Mouse (Mus musculus): ENCODE data around the gene Nmnat1. TPM values are rescaled to one million over a fixed set of nuclear protein-coding genes. Genes with fewer than 3 reads are reported as not detected.
"Not testable (repeated sequence)": the region's sequence is repeated elsewhere in the genome, so short reads cannot be mapped to it uniquely, and the experiment has no call there.

Gene Nmnat1
- polyA plus RNA-seq, 1 experiment from 2014 or later: 5.9 TPM

DNA sequence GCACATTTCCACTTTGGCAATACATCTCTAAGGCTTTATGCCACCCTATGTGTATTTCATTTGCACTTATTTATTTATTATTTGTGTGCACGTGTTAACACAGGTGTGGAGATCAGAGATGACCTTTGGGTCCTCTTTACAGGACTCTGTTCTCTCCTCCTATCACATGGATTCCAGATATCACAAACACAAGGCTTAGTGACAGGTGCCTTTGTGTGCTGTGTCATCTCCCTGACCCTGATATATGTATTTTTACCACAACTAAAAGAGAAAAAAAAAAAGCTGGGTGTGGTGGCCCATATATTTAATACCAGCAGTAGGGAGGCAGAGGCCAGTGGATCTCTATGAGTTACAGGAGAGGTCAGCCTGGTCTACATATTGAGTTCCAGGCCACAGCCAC, 40.5 kb downstream of the Nmnat1 start:
- Histone ChIP-seq H3K9me3 (replicated peaks; ENCODE audit: control insufficient read depth, low read length, poor library complexity, severe bottlenecking) (no peaks in the 10 kb centered on the region), H3K36me3 (ENCODE audit: control insufficient read depth, insufficient read depth, low read length) (no peaks in the 10 kb centered on the region), H3K9ac (ENCODE audit: low read depth, low read length) (peak overlapping the region; percentile 63; the same call in 1 of the 2 replicates), H3K4me2 (ENCODE audit: low read length) (peak overlapping the region; percentile 53; the same call in 1 of the 2 replicates), H3K27ac (ENCODE audit: low read length) (peak overlapping the region; percentile 88), H3K27me3 (ENCODE audit: control insufficient read depth, insufficient read depth, low read depth, low read length) (no peaks in the 10 kb centered on the region), H3K4me3 (ENCODE audit: low read depth, low read length) (no peak overlapping the region), H3K4me1 (ENCODE audit: control insufficient read depth, insufficient read depth, low read length) (peaks cover 13% of the 10 kb centered on the region)
- ATAC-seq: no peak
- WGBS: 63% methylated on average over 1 of the region's 1 CpGs

DNA sequence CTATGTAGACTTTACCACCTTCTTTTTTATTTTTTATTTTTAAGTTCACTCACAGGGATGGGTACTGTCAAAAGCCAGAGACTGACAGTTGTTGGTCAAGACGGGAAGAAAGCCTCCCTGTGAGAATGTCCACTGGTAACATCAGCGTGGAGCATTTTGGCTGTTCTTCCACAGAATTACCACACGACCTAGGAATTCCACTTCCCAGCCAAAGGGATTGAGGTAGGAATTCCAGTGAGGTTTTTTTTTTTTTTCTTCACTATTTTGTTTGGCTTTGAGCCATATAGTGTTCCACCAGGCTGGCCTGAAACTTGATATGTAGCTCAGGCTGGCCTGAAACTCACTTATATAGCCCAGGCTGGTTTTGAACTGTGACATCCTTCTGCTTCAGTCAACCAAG, 42.6 kb downstream of the Nmnat1 start:
- no peaks in the 10 kb centered on the region for H3K9me3 ChIP-seq (replicated peaks; ENCODE audit: control insufficient read depth, low read length, poor library complexity, severe bottlenecking)
- no peaks in the 10 kb centered on the region for H3K36me3 ChIP-seq (ENCODE audit: control insufficient read depth, insufficient read depth, low read length)
- no peak overlapping the region for H3K4me2 ChIP-seq (ENCODE audit: low read length)
- no peak overlapping the region for H3K9ac ChIP-seq (ENCODE audit: low read depth, low read length)
- 61% methylated on average over 3 of the region's 3 CpGs for WGBS
- no peak overlapping the region for H3K27ac ChIP-seq (ENCODE audit: low read length)
- no peak overlapping the region for H3K4me3 ChIP-seq (ENCODE audit: low read depth, low read length)
- ATAC-seq: no peak
- H3K27me3 ChIP-seq (ENCODE audit: control insufficient read depth, insufficient read depth, low read depth, low read length): no peaks in the 10 kb centered on the region
- peaks cover 13% of the 10 kb centered on the region for H3K4me1 ChIP-seq (ENCODE audit: control insufficient read depth, insufficient read depth, low read length)

DNA sequence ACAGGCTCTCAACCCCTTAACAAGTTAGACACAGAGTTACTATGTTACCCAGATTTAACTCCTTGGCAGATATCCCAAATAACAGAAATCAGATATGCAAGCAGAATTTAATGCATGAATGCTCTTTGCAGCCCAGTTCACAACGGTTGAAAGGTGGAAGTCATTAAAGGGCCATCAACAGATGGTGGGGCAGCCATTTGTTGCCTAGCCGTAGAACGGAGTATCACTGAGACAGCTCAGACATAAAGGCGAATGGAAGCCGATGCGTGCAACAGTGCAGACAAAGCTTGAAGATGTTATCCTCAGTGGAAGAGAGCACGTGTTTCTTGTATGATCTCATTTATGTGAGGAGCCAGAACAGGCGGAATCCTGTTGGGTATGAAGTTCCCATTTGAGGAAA, 44.4 kb downstream of the Nmnat1 start:
- 65% methylated on average over 8 of the region's 8 CpGs for WGBS
- Histone ChIP-seq H3K9me3 (replicated peaks; ENCODE audit: control insufficient read depth, low read length, poor library complexity, severe bottlenecking) (no peaks in the 10 kb centered on the region), H3K9ac (ENCODE audit: low read depth, low read length) (no peak overlapping the region), H3K27me3 (ENCODE audit: control insufficient read depth, insufficient read depth, low read depth, low read length) (no peaks in the 10 kb centered on the region), H3K27ac (ENCODE audit: low read length) (no peak overlapping the region), H3K4me1 (ENCODE audit: control insufficient read depth, insufficient read depth, low read length) (peaks cover 6% of the 10 kb centered on the region; the same call in 1 of the 2 replicates), H3K4me2 (ENCODE audit: low read length) (no peak overlapping the region), H3K36me3 (ENCODE audit: control insufficient read depth, insufficient read depth, low read length) (no peaks in the 10 kb centered on the region), H3K4me3 (ENCODE audit: low read depth, low read length) (no peak overlapping the region)
- ATAC-seq: no peak

DNA sequence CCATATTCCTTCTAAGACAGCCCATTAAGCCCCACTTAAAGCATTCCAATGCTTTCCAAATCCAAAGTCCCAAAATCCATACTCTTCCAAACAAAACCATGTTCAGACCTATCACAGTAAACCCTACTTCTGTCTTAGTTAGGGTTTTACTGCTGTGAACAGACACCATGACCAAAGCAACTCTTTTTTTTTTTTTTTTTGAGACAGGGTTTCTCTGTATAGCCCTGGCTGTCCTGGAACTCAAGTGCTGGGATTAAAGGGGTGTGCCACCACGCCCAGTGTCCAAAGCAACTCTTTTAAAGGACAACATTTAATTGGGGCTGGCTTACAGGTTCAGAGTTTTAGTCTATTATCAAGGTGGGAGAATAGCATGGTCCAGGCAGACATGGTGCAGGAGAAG, 53.1 kb downstream of the Nmnat1 start:
- not testable (repeated sequence) for H3K9ac ChIP-seq (ENCODE audit: low read depth, low read length); H3K27ac ChIP-seq (ENCODE audit: low read length); H3K4me3 ChIP-seq (ENCODE audit: low read depth, low read length); H3K36me3 ChIP-seq (ENCODE audit: control insufficient read depth, insufficient read depth, low read length); H3K4me2 ChIP-seq (ENCODE audit: low read length); H3K27me3 ChIP-seq (ENCODE audit: control insufficient read depth, insufficient read depth, low read depth, low read length); H3K9me3 ChIP-seq (replicated peaks; ENCODE audit: control insufficient read depth, low read length, poor library complexity, severe bottlenecking); ATAC-seq; H3K4me1 ChIP-seq (ENCODE audit: control insufficient read depth, insufficient read depth, low read length)
- WGBS: 66% methylated on average over 1 of the region's 1 CpGs

DNA sequence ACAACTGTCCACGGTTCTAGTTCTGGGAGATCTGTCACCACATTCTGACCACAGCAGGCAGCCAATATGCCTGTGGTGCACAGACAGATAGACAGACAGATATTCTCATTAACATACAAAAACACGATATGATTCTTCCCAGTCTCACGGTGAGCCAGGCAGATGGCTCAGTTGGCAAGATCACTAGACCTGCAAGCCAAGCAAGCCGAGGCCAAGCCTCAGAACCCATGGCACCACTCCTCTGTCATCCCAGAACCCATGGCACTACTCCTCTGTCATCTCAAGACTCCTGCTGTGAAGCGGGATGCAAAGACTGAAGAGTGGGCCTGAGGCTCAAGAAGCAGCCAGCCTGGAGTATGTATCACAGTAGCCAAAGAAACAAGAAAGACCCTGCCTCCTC, 55.4 kb downstream of the Nmnat1 start:
- H3K27ac ChIP-seq (ENCODE audit: low read length): no peak overlapping the region
- no peak overlapping the region for H3K4me3 ChIP-seq (ENCODE audit: low read depth, low read length)
- no peak for ATAC-seq
- 81% methylated on average over 5 of the region's 5 CpGs for WGBS
- H3K9ac ChIP-seq (ENCODE audit: low read depth, low read length): no peak overlapping the region
- H3K36me3 ChIP-seq (ENCODE audit: control insufficient read depth, insufficient read depth, low read length): no peaks in the 10 kb centered on the region
- H3K27me3 ChIP-seq (ENCODE audit: control insufficient read depth, insufficient read depth, low read depth, low read length): no peaks in the 10 kb centered on the region
- no peak overlapping the region for H3K4me2 ChIP-seq (ENCODE audit: low read length)
- H3K4me1 ChIP-seq (ENCODE audit: control insufficient read depth, insufficient read depth, low read length): peaks cover 4% of the 10 kb centered on the region; the same call in 1 of the 2 replicates
- no peaks in the 10 kb centered on the region for H3K9me3 ChIP-seq (replicated peaks; ENCODE audit: control insufficient read depth, low read length, poor library complexity, severe bottlenecking)

DNA sequence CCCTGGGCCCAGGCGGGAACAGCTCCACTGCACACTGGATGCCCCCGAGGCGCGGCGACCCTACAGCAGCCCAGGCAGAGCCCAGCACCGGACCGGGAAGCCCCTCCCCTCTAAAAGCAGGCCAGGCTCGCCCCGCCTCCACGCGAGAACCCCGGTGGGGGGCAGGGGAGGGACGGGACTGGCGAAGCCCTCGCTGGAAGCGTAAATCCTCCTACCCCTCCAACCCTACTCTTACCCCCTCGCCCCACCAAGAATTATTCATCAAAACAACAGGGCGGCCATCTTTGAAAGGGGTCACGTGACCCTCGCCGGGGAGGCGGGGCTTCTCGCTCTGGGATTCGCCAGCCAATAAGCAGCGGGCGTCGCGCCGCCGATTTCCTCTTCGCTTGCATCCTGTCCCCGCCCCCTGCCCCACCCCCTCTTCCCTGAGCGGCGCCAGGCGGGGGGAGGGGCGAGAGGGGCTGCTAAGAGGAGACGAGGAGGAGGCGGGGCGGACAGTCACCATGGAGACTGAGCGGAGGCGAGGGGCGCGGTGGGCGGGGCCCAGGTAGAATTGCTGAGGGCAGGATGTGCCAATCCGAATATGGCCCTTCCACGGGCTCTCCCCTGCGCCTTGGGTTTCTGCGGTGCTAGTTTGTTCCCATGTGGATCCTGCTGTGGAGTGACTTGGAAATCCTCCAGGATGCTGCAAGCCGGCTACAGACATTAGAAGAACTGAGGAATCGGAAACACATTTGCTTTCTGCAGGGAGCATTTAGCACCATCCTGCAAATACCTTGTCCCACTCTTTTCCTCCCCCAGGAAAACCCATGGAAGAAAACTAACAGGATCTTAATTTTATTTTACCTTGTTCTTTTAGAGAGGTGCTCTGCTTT, 58.4 kb downstream of the Nmnat1 start, which contains the start of gene Ube4b:
TSS of gene Ube4b (minus strand) at position 425 of the 875 bp plus-strand sequence.
- WGBS: under 1% methylated on average over 45 of the region's 50 CpGs
- H3K27ac ChIP-seq (ENCODE audit: low read length): peak within 1 kb of the TSS; percentile 99
- peak within 1 kb of the TSS; percentile 95 for H3K9ac ChIP-seq (ENCODE audit: low read depth, low read length)
- ATAC-seq: peak; percentile 94
- peak within 1 kb of the TSS; percentile 98 for H3K4me3 ChIP-seq (ENCODE audit: low read depth, low read length)
- H3K27me3 ChIP-seq (ENCODE audit: control insufficient read depth, insufficient read depth, low read depth, low read length): no peaks in the 10 kb centered on the region
- peaks cover 19% of the 10 kb centered on the region for H3K4me1 ChIP-seq (ENCODE audit: control insufficient read depth, insufficient read depth, low read length)
- H3K36me3 ChIP-seq (ENCODE audit: control insufficient read depth, insufficient read depth, low read length): no peaks in the 10 kb centered on the region
- no peaks in the 10 kb centered on the region for H3K9me3 ChIP-seq (replicated peaks; ENCODE audit: control insufficient read depth, low read length, poor library complexity, severe bottlenecking)
- H3K4me2 ChIP-seq (ENCODE audit: low read length): peak within 1 kb of the TSS; percentile 62

DNA sequence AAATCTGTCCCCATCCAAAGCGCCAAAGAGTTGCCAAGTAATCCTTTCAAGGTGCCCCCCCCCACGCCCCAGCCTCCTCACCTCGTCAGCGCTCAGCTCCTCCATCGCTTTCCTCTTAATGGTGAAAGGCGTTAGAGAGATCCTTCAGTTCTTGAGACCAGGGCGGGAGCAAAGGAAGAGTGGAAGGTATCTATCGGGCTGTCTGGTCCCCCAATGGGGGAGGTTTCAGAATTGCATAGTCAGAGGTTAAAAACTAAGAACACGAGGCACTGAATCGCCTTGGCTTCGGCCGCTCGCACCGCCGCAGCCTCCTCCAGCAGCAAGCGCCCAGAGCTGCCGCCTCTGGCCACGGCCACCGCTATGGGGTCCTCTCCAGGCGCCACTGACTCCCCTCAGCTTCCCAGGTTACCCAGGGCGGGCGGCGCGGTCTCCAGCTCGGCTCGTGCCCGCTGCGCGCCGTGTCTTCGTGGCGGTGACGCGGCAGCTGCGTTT, 59.2 kb downstream of the Nmnat1 start:
- H3K27ac ChIP-seq (ENCODE audit: low read length): peak overlapping the region; percentile 99
- H3K4me2 ChIP-seq (ENCODE audit: low read length): peak overlapping the region; percentile 62
- no peaks in the 10 kb centered on the region for H3K36me3 ChIP-seq (ENCODE audit: control insufficient read depth, insufficient read depth, low read length)
- peaks cover 20% of the 10 kb centered on the region for H3K4me1 ChIP-seq (ENCODE audit: control insufficient read depth, insufficient read depth, low read length)
- H3K9me3 ChIP-seq (replicated peaks; ENCODE audit: control insufficient read depth, low read length, poor library complexity, severe bottlenecking): no peaks in the 10 kb centered on the region
- peak; percentile 81 for ATAC-seq
- peak overlapping the region; percentile 95 for H3K9ac ChIP-seq (ENCODE audit: low read depth, low read length)
- H3K27me3 ChIP-seq (ENCODE audit: control insufficient read depth, insufficient read depth, low read depth, low read length): no peaks in the 10 kb centered on the region
- WGBS: under 1% methylated on average over 35 of the region's 35 CpGs
- peak overlapping the region; percentile 98 for H3K4me3 ChIP-seq (ENCODE audit: low read depth, low read length)

DNA sequence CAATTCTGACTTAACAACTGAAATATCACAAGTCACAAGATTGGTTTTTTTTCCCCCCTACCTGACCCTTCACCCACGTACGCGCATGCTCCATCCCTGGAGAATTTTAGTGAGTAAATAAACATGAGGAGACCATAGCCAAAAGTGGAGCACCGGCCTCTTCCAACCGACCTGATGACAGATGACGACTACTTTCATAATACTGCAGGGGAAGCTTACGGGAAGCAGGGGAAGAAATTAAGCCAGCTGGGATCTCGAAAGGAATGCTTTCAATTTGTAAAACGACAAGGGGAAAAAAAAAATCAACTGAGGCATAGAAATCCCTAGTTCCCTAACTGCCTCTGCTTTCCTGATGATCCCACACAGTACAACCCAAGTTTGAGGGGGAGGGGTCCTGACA, 60.2 kb downstream of the Nmnat1 start:
- 1% methylated on average over 9 of the region's 9 CpGs for WGBS
- H3K4me3 ChIP-seq (ENCODE audit: low read depth, low read length): peak overlapping the region; percentile 98
- H3K9ac ChIP-seq (ENCODE audit: low read depth, low read length): peak overlapping the region; percentile 40
- no peaks in the 10 kb centered on the region for H3K36me3 ChIP-seq (ENCODE audit: control insufficient read depth, insufficient read depth, low read length)
- no peak for ATAC-seq
- H3K27me3 ChIP-seq (ENCODE audit: control insufficient read depth, insufficient read depth, low read depth, low read length): no peaks in the 10 kb centered on the region
- peak overlapping the region; percentile 2; the same call in 1 of the 2 replicates for H3K27ac ChIP-seq (ENCODE audit: low read length)
- H3K4me2 ChIP-seq (ENCODE audit: low read length): peak overlapping the region; percentile 62
- H3K4me1 ChIP-seq (ENCODE audit: control insufficient read depth, insufficient read depth, low read length): peaks cover 20% of the 10 kb centered on the region
- H3K9me3 ChIP-seq (replicated peaks; ENCODE audit: control insufficient read depth, low read length, poor library complexity, severe bottlenecking): no peaks in the 10 kb centered on the region

DNA sequence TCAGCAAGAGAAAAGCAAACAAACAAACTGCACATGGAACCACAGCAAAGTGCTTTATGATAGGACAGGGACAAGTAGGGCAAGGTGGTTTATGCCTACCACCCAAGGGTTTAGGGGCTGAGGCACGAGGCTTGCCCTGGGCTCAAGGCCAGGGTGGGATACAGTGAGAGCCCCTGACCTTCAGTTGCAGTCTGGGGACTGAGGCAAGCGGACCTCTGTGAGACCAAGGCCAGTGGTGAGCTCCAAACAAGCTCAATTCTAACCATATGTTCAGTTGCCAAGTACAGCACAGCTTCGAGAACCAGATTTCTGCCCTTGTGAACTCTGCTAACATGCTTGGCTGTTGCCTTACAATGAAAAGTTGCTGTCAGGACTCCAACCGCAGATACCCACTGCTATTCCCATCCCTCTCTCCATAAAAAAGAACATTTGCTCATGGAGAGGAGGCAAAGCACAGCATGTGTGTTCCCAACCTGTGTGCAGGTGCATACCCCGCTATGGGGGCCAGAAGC, 67.1 kb downstream of the Nmnat1 start:
- Histone ChIP-seq H3K9ac (ENCODE audit: low read depth, low read length) (no peak overlapping the region), H3K4me3 (ENCODE audit: low read depth, low read length) (no peak overlapping the region), H3K36me3 (ENCODE audit: control insufficient read depth, insufficient read depth, low read length) (no peaks in the 10 kb centered on the region), H3K4me2 (ENCODE audit: low read length) (no peak overlapping the region), H3K9me3 (replicated peaks; ENCODE audit: control insufficient read depth, low read length, poor library complexity, severe bottlenecking) (no peaks in the 10 kb centered on the region), H3K27ac (ENCODE audit: low read length) (no peak overlapping the region), H3K27me3 (ENCODE audit: control insufficient read depth, insufficient read depth, low read depth, low read length) (no peaks in the 10 kb centered on the region), H3K4me1 (ENCODE audit: control insufficient read depth, insufficient read depth, low read length) (peaks cover 24% of the 10 kb centered on the region)
- no peak for ATAC-seq
- 86% methylated on average over 5 of the region's 5 CpGs for WGBS
